Mouse (Mus musculus) hindbrain, embryonic 12.5 days (tissue): Measurements from ENCODE around the gene Slamf1. TPM values are rescaled to one million over a fixed set of nuclear protein-coding genes. Genes with fewer than 3 reads are reported as not detected.
"Not testable (repeated sequence)": the region's sequence is repeated elsewhere in the genome, so short reads cannot be mapped to it uniquely, and the experiment has no call there.

Experiments
- ATAC-seq: fragments of 200-750 bp; cut with Nextera tagmentation; 2 replicates; pipeline ENCODE4 v1.8.0; 2017; ENCODE audit warnings: moderate TSS enrichment; ENCODE audit not compliant: low FRiP score
- H3K27ac ChIP-seq: fragments of 300-500 bp; sonication (generic); 2 replicates; pipeline ENCODE4 v1.5.1; 2016; ENCODE audit warnings: mild to moderate bottlenecking
- H3K27me3 ChIP-seq: fragments of 300-500 bp; sonication (generic); 2 replicates; pipeline ENCODE4 v1.6.1; 2016; ENCODE audit warnings: mild to moderate bottlenecking
- H3K36me3 ChIP-seq: fragments of 300-500 bp; sonication (generic); 2 replicates; pipeline ENCODE4 v1.6.1; 2016; ENCODE audit warnings: mild to moderate bottlenecking
- H3K4me1 ChIP-seq: fragments of 300-500 bp; sonication (generic); 2 replicates; pipeline ENCODE4 v1.6.1; 2016
- H3K4me2 ChIP-seq: fragments of 300-500 bp; sonication (generic); replicated peaks from 2 replicates; pipeline ENCODE4 v1.6.1; 2016; ENCODE audit warnings: mild to moderate bottlenecking
- H3K4me3 ChIP-seq: fragments of 300-500 bp; sonication (generic); 2 replicates; pipeline ENCODE4 v1.5.1; 2016; ENCODE audit warnings: mild to moderate bottlenecking
- H3K9ac ChIP-seq: fragments of 300-500 bp; sonication (generic); 2 replicates; pipeline ENCODE4 v1.6.1; 2016; ENCODE audit warnings: mild to moderate bottlenecking, moderate library complexity
- H3K9me3 ChIP-seq: fragments of 300-500 bp; sonication (generic); replicated peaks from 2 replicates; pipeline ENCODE4 v1.6.1; 2016; ENCODE audit warnings: mild to moderate bottlenecking
- WGBS: fragments of 180-500 bp; shearing (Covaris S2); methylation state at CpG from one replicate; pipeline ENCODE4 v1.1.7; 2016; 5-methylcytosine and 5-hydroxymethylcytosine counted together
- polyA plus RNA-seq: library from polyadenylated mRNA; unstranded; fragments of >200 nt; fragmentation: Nextera tagmentation; extraction: Ambion mirVana; gene quantifications from 2 replicates; pipeline ENCODE4 v1.2.1, GENCODE M21; 2016

The Slamf1 gene
- polyA plus RNA-seq, 1 experiment from 2014 or later = 0.31 TPM

DNA sequence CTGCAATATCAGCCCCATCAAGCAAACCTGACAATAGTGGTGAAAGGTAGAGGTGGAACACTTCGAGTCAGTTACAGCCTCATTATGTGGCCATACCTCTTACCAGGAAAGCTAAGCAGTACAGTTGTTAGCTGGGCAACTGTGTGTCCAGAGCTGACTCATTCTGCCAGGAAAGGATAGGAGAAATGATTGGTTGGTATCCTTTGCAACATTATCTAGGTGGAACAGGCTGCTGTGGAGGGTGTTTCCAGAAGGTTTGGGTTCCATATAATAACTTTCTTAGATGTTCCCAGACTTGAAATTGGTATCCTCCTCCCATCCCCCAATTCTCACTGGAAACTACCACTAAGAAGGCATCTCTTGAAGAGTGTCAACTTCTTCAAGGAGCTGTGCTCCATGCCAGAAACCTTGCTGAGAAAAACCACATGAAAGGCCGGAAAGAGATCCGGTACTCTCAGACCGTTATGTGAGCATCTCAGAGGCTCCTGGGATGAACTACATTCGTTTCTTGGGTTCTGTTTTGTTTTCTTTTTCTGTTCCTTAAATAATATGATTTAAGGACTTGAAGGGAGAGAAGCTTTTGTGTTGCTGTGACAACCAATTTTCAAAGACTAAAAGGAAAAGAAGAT, 15.5 kb downstream of the Slamf1 start:
- 85% methylated on average over 5 of the region's 5 CpGs for WGBS
- no peak for ATAC-seq

GRCm38 (mm10) chr1:171785871-171786270, 18.9 kb downstream of the Slamf1 start:
- H3K27ac ChIP-seq = no peak overlapping the region
- H3K4me2 ChIP-seq = no peak overlapping the region
- H3K36me3 ChIP-seq = no peaks in the 10 kb centered on the region
- WGBS = 83% methylated on average over 1 of the region's 1 CpGs
- H3K9ac ChIP-seq = no peak overlapping the region
- no peaks in the 10 kb centered on the region for H3K9me3 ChIP-seq
- H3K4me3 ChIP-seq = no peak overlapping the region
- no peaks in the 10 kb centered on the region for H3K4me1 ChIP-seq
- H3K27me3 ChIP-seq = no peaks in the 10 kb centered on the region
- no peak for ATAC-seq

More for the DNA sequence above, 15.5 kb downstream of the Slamf1 start:
- no peak overlapping the region for H3K9ac ChIP-seq
- no peak overlapping the region for H3K27ac ChIP-seq
- H3K36me3 ChIP-seq = no peaks in the 10 kb centered on the region
- no peaks in the 10 kb centered on the region for H3K27me3 ChIP-seq
- H3K9me3 ChIP-seq = no peaks in the 10 kb centered on the region
- no peak overlapping the region for H3K4me2 ChIP-seq
- no peak overlapping the region for H3K4me3 ChIP-seq
- no peaks in the 10 kb centered on the region for H3K4me1 ChIP-seq

GRCm38 (mm10) chr1:171787281-171788015, 20.5 kb downstream of the Slamf1 start:
- Histone ChIP-seq H3K36me3 (no peaks in the 10 kb centered on the region), H3K9ac (no peak overlapping the region)

DNA sequence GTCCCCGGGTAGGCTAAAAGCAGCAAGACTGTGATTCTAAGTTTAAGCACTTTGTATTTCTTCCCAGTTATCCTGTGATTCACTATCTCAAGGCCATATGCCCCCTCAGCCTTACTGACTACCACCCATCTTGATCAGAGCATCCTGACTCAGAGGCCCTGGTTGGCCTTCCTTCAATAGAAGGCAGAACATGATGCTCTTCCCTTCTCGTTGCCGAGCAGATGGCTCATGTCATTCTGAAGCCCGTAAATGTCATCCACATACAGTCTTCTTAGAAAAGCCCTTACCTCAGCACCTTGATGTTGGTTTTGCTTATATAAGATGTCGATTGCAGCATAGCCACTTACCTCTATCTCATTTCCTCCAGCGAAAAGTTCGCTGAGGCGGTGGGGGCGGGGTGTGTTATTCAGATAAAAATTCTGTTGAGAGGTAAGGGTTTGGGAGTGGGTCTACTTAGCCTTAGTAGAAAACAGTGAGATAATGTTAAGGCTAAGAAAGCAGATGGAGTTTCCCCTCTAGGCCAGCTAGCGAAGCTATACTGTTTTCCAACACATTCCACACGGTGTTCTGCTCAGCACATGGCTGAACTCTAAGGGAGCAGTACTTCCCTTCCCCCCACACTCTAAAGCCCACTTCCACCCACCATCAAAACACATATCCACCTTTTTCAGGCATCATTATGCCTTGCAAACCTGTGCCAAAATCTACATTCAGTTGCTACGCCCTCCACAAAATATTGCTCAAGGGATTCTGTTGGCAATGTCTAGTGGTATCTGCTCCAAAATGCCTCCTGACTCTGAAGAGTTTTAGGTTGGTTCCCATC, 21.7 kb downstream of the Slamf1 start:
- no peak for ATAC-seq
- no peaks in the 10 kb centered on the region for H3K27me3 ChIP-seq
- no peak overlapping the region for H3K9ac ChIP-seq
- H3K9me3 ChIP-seq = no peaks in the 10 kb centered on the region
- H3K4me2 ChIP-seq = no peak overlapping the region
- no peak overlapping the region for H3K4me3 ChIP-seq
- 91% methylated on average over 12 of the region's 12 CpGs for WGBS
- no peak overlapping the region for H3K27ac ChIP-seq
- H3K36me3 ChIP-seq = no peaks in the 10 kb centered on the region
- H3K4me1 ChIP-seq = no peaks in the 10 kb centered on the region

More at GRCm38 (mm10) chr1:171787281-171788015, 20.5 kb downstream of the Slamf1 start:
- no peak for ATAC-seq
- WGBS = 77% methylated on average over 6 of the region's 6 CpGs
- Histone ChIP-seq H3K4me3 (no peak overlapping the region), H3K9me3 (no peaks in the 10 kb centered on the region), H3K27me3 (no peaks in the 10 kb centered on the region), H3K4me1 (no peaks in the 10 kb centered on the region), H3K4me2 (no peak overlapping the region), H3K27ac (no peak overlapping the region)

GRCm38 (mm10) chr1:171789407-171789806, 22.5 kb downstream of the Slamf1 start:
- no peak for ATAC-seq
- WGBS = 78% methylated on average over 3 of the region's 3 CpGs

DNA sequence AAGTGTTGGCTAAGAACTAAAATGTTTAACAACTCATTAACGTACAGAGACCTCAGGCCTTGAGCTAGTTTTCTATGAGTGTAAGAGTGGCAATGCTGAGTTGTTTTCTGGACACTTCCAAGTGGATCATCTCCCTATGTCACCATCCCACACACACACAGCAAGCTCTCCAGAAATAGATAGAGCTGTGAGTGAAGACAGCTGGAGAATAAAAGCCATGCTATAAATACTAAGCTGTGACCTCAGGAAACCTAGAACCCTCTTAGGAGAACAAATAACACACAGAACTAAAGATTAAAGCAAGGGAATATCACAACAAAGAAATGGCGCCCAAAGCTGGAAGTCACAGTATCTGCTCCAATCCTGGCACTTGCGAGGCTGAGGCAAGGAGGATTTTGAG, 24.6 kb downstream of the Slamf1 start:
- Histone ChIP-seq H3K9me3 (no peaks in the 10 kb centered on the region), H3K4me1 (no peaks in the 10 kb centered on the region)
- 88% methylated on average over 3 of the region's 3 CpGs for WGBS

More at GRCm38 (mm10) chr1:171789407-171789806, 22.5 kb downstream of the Slamf1 start:
- Histone ChIP-seq H3K27ac (no peak overlapping the region), H3K4me1 (no peaks in the 10 kb centered on the region), H3K9ac (no peak overlapping the region), H3K27me3 (no peaks in the 10 kb centered on the region), H3K4me3 (no peak overlapping the region), H3K9me3 (no peaks in the 10 kb centered on the region), H3K4me2 (no peak overlapping the region), H3K36me3 (no peaks in the 10 kb centered on the region)

DNA sequence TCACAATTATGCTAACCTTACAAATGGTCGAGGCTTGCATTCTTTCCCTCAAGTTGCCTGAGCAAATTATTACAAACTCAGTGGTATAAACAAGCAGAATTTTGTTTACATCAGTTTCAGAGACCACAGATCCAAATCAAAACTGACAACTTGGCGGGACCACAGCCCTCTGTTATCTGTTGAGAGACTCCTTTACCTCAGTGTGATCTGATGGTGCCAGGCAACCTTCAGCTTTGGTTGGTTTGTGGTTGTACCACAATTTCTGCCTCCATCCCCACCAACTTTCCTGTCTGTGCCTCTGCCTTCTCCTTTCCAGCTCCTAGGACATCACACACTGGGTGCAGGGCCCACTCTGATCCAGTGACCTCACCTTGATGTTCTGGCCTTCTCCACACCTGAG, 29.3 kb downstream of the Slamf1 start:
- Histone ChIP-seq H3K27ac (no peak overlapping the region), H3K4me2 (no peak overlapping the region), H3K4me1 (no peaks in the 10 kb centered on the region), H3K9ac (no peak overlapping the region), H3K4me3 (no peak overlapping the region), H3K36me3 (no peaks in the 10 kb centered on the region), H3K27me3 (no peaks in the 10 kb centered on the region), H3K9me3 (no peaks in the 10 kb centered on the region)
- ATAC-seq = no peak
- 86% methylated on average over 2 of the region's 2 CpGs for WGBS

More for the DNA sequence above, 24.6 kb downstream of the Slamf1 start:
- no peak overlapping the region for H3K27ac ChIP-seq
- H3K9ac ChIP-seq = no peak overlapping the region
- H3K36me3 ChIP-seq = no peaks in the 10 kb centered on the region
- H3K4me3 ChIP-seq = no peak overlapping the region
- H3K27me3 ChIP-seq = no peaks in the 10 kb centered on the region
- ATAC-seq = no peak
- no peak overlapping the region for H3K4me2 ChIP-seq

DNA sequence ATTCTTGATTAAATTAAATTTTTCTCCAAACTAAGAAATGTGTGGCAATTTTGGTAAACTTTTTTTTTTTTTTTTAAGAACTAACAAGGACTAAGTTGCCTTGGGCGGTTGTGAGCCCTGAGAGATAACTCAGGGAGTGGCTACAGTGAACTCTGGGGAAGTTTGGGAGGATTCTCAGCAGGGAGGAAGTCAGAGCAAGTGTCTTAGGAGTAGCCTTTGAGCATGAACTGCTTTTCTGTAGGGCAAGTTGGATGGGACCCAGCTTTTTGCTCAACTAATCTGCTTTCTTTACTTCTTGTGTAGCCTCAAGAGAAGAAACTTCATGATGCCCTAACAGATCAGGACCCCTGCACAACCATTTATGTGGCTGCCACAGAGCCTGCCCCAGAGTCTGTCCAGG, 30.9 kb downstream of the Slamf1 start:
- no peak overlapping the region for H3K27ac ChIP-seq
- H3K4me3 ChIP-seq = no peak overlapping the region
- H3K4me1 ChIP-seq = no peaks in the 10 kb centered on the region
- H3K36me3 ChIP-seq = no peaks in the 10 kb centered on the region
- H3K9ac ChIP-seq = no peak overlapping the region
- H3K9me3 ChIP-seq = no peaks in the 10 kb centered on the region
- H3K4me2 ChIP-seq = no peak overlapping the region
- WGBS = 59% methylated on average over 1 of the region's 1 CpGs
- no peak for ATAC-seq
- no peaks in the 10 kb centered on the region for H3K27me3 ChIP-seq

DNA sequence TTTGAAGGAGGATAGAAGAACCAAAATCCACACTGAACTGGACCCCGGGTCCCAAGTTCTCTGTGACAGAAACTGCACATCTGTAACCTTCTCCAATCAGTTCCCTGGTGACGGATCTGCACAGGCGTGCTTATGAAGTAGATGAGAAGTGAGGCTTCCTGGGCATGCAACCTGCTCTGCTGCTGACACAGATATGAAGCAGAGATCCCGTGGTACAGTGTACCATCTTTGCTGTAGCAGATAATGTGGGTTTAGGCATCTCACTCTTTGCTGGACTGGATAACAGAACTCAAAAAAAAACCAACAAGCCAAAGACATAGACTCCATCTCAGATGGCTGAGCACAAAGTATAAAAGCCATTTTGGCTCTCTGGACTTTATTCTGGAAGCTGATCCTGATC, 32.7 kb downstream of the Slamf1 start:
- no peak overlapping the region for H3K4me2 ChIP-seq
- no peak for ATAC-seq
- H3K9ac ChIP-seq = no peak overlapping the region
- H3K4me3 ChIP-seq = no peak overlapping the region
- H3K4me1 ChIP-seq = no peaks in the 10 kb centered on the region
- H3K36me3 ChIP-seq = no peaks in the 10 kb centered on the region
- no peaks in the 10 kb centered on the region for H3K27me3 ChIP-seq
- no peaks in the 10 kb centered on the region for H3K9me3 ChIP-seq
- WGBS = 82% methylated on average over 4 of the region's 4 CpGs
- H3K27ac ChIP-seq = no peak overlapping the region

GRCm38 (mm10) chr1:171811048-171811447, 44.1 kb downstream of the Slamf1 start:
- H3K4me3 ChIP-seq, ATAC-seq, H3K4me2 ChIP-seq, H3K4me1 ChIP-seq, H3K27ac ChIP-seq, H3K9me3 ChIP-seq, H3K9ac ChIP-seq, H3K36me3 ChIP-seq, H3K27me3 ChIP-seq: not testable (repeated sequence)
- 93% methylated on average over 1 of the region's 1 CpGs for WGBS

DNA sequence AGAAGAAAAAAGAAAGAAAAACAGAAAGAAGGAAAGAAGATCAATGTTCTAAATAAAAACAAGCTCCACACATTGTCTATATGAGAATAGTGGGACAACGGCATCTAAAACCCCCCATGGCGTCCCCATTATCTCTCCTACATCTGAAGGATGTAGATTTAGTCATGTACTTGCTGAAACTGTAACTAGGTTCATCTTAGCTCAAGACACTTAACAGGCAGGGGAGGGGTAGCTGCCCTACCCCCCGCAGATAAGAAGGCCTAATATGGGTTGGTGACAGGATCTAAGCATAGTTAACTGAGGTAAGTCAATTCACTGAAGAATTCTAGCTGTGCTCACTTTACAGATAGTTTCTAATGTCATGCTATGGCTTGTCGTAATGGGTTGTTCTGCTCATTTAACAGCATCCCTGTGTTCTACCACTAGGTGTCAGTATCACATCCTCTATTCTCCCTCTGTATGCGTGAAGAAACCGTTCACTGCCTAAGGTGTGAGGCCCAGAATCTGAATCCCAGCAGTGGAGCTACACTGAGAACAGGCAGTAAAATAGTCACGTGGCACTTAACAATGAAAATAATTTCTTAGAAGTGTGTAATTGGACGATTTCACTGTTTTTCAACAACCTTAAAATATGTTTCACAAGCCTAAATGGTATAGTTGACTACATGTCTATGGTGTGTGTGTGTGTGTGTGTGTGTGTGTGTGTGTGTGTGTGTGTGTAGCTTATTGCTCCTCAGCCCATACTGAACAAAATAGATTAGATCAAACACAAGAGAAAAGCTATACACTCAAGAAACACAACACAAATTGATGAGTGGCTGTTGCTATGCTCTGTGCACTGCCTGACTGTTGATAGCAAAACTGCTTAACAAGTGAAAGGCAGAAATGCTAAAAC, 48.9 kb downstream of the Slamf1 start:
- Histone ChIP-seq H3K4me2 (no peak overlapping the region), H3K4me3 (no peak overlapping the region), H3K36me3 (no peaks in the 10 kb centered on the region), H3K9me3 (no peaks in the 10 kb centered on the region), H3K27me3 (no peaks in the 10 kb centered on the region), H3K9ac (no peak overlapping the region), H3K4me1 (no peaks in the 10 kb centered on the region), H3K27ac (no peak overlapping the region)
- 13% methylated on average over 8 of the region's 8 CpGs for WGBS
- peak; percentile 95 for ATAC-seq

DNA sequence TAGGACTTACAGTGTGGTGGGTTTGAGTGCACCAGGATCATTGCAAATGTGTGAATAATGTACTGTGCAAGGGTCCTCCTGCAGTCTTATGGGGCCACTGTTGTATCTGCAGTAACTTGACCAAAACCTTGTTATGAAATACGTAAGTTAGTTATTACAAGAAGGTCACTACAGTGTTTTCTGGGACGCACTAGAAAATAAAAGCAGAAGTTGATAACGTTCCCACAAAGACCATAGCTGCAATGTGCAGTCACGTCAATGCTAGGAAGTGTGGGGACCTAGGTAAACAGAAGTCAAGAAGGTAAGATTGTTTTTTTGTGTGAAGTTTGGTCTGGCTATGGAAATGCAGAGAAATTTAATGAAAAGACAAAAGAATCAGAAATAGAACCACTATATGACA, 50.1 kb downstream of the Slamf1 start:
- H3K4me2 ChIP-seq = no peak overlapping the region
- no peak for ATAC-seq
- no peak overlapping the region for H3K9ac ChIP-seq
- no peaks in the 10 kb centered on the region for H3K27me3 ChIP-seq
- H3K4me3 ChIP-seq = no peak overlapping the region
- H3K4me1 ChIP-seq = no peaks in the 10 kb centered on the region
- H3K27ac ChIP-seq = no peak overlapping the region
- WGBS = 90% methylated on average over 4 of the region's 4 CpGs
- no peaks in the 10 kb centered on the region for H3K9me3 ChIP-seq
- no peaks in the 10 kb centered on the region for H3K36me3 ChIP-seq
